Mouse (Mus musculus) hindbrain, embryonic 14.5 days (tissue): ENCODE results near the gene Srl. TPM values are rescaled to one million over a fixed set of nuclear protein-coding genes. Genes with fewer than 3 reads are reported as not detected.
A peak's percentile ranks its signal among the peaks of the same experiment; 100 is the strongest.
"Not testable (repeated sequence)": the region's sequence is repeated elsewhere in the genome, so short reads cannot be mapped to it uniquely, and the experiment has no call there.

Source experiments
- ATAC-seq: fragments of 200-750 bp; cut with Nextera tagmentation; 2 replicates; pipeline ENCODE4 v1.8.0; 2017; ENCODE audit warnings: moderate number of reproducible peaks, mild to moderate bottlenecking, moderate TSS enrichment, moderate library complexity; ENCODE audit not compliant: low FRiP score
- DNase-seq: peaks from one replicate; pipeline ENCODE4 v3.0.0-alpha.2; 2015; ENCODE audit warnings: low spot score
- H3K27ac ChIP-seq: fragments of 300-500 bp; sonication (generic); 2 replicates; pipeline ENCODE4 v1.5.1; 2014; ENCODE audit warnings: mild to moderate bottlenecking, moderate library complexity
- H3K27me3 ChIP-seq: fragments of 300-500 bp; sonication (generic); 2 replicates; pipeline ENCODE4 v1.6.1; 2014; ENCODE audit warnings: mild to moderate bottlenecking, low read length, mixed read lengths; ENCODE audit not compliant: control insufficient read depth, insufficient read depth
- H3K36me3 ChIP-seq: fragments of 300-500 bp; sonication (generic); replicated peaks from 2 replicates; pipeline ENCODE4 v1.6.1; 2014; ENCODE audit not compliant: control insufficient read depth, insufficient read depth
- H3K4me1 ChIP-seq: fragments of 300-500 bp; sonication (generic); replicated peaks from 2 replicates; pipeline ENCODE4 v1.6.1; 2014; ENCODE audit warnings: antibody characterized with exemption, low read length, mixed read lengths; ENCODE audit not compliant: control insufficient read depth, insufficient read depth
- H3K4me2 ChIP-seq: fragments of 300-500 bp; sonication (generic); replicated peaks from 2 replicates; pipeline ENCODE4 v1.6.1; 2014; ENCODE audit warnings: mild to moderate bottlenecking, moderate library complexity
- H3K4me3 ChIP-seq: fragments of 300-500 bp; sonication (generic); replicated peaks from 2 replicates; pipeline ENCODE4 v1.5.1; 2014; ENCODE audit warnings: mild to moderate bottlenecking, low read length
- H3K9ac ChIP-seq: fragments of 300-500 bp; sonication (generic); 2 replicates; pipeline ENCODE4 v1.6.1; 2014
- H3K9me3 ChIP-seq: fragments of 300-500 bp; sonication (generic); 2 replicates; pipeline ENCODE4 v1.6.1; 2016; ENCODE audit warnings: low read length; ENCODE audit not compliant: control insufficient read depth
- WGBS: fragments of 180-500 bp; shearing (Covaris S2); extraction: QIAGEN DNeasy Blood & Tissue Kit; methylation state at CpG from one replicate; pipeline ENCODE4 v1.1.7; 2014; 5-methylcytosine and 5-hydroxymethylcytosine counted together
- polyA plus RNA-seq: library from polyadenylated mRNA; unstranded; fragments of >200 nt; fragmentation: Nextera tagmentation; extraction: Ambion mirVana; gene quantifications from 2 replicates; pipeline ENCODE4 v1.2.1, GENCODE M21; 2014

Srl gene
- 28.0 and 31.2 TPM in 2 replicates for polyA plus RNA-seq

- H3K36me3 ChIP-seq = peaks cover 18% of the 10 kb centered on the region
- H3K4me3 ChIP-seq = peak within 1 kb of the TSS; percentile 45
- peak; percentile 98 for DNase-seq
- under 1% methylated on average over 43 of the region's 43 CpGs for WGBS
- peak; percentile 97 for ATAC-seq
- H3K27ac ChIP-seq = peak within 1 kb of the TSS; percentile 71
- H3K4me2 ChIP-seq = peak within 1 kb of the TSS; percentile 57
- no peaks in the 10 kb centered on the region for H3K27me3 ChIP-seq
- H3K9me3 ChIP-seq = no peaks in the 10 kb centered on the region
- H3K4me1 ChIP-seq = peaks cover 6% of the 10 kb centered on the region
- peak within 1 kb of the TSS; percentile 59 for H3K9ac ChIP-seq
These were observed at the start of gene Srl for GRCm38 (mm10) chr16:4541501-4542198. Gene Srl, minus strand, starts transcription at chr16:4541816.

GRCm38 (mm10) chr16:4590236-4590635 lies 48.6 kb upstream of the Srl start:
- Histone ChIP-seq H3K27me3 (no peaks in the 10 kb centered on the region), H3K4me3 (no peak overlapping the region), H3K9me3 (no peaks in the 10 kb centered on the region), H3K9ac (no peak overlapping the region), H3K36me3 (peaks cover 6% of the 10 kb centered on the region; the same call in 1 of the 2 replicates), H3K4me1 (peaks cover 24% of the 10 kb centered on the region), H3K4me2 (no peak overlapping the region), H3K27ac (no peak overlapping the region)
- ATAC-seq (no peak), DNase-seq (peak; percentile 82)
- WGBS = 98% methylated on average over 9 of the region's 9 CpGs

GRCm38 (mm10) chr16:4587516-4588210 lies 46.0 kb upstream of the Srl start:
- ATAC-seq = no peak
- H3K4me3 ChIP-seq = no peak overlapping the region
- H3K27ac ChIP-seq = peak overlapping the region; percentile 65; the same call in 1 of the 2 replicates
- DNase-seq = no peak
- 49% methylated on average over 5 of the region's 5 CpGs for WGBS
- no peak overlapping the region for H3K4me2 ChIP-seq
- H3K36me3 ChIP-seq = peaks cover 6% of the 10 kb centered on the region; the same call in 1 of the 2 replicates
- H3K27me3 ChIP-seq = no peaks in the 10 kb centered on the region
- no peak overlapping the region for H3K9ac ChIP-seq
- H3K9me3 ChIP-seq = no peaks in the 10 kb centered on the region
- H3K4me1 ChIP-seq = peaks cover 12% of the 10 kb centered on the region

- ATAC-seq (peak; percentile 96), DNase-seq (peak; percentile 90)
- Histone ChIP-seq H3K27ac (peak overlapping the region; percentile 65), H3K9ac (peak overlapping the region; percentile 62), H3K36me3 (peaks cover 6% of the 10 kb centered on the region; the same call in 1 of the 2 replicates), H3K27me3 (no peaks in the 10 kb centered on the region), H3K9me3 (no peaks in the 10 kb centered on the region), H3K4me2 (peak overlapping the region; percentile 74), H3K4me1 (peaks cover 12% of the 10 kb centered on the region; the same call in 1 of the 2 replicates), H3K4me3 (peak overlapping the region; percentile 44)
- 0% methylated on average over 41 of the region's 43 CpGs for WGBS
These were observed 45.0 kb upstream of the Srl start for GRCm38 (mm10) chr16:4586531-4587123.

GRCm38 (mm10) chr16:4585642-4586530 lies 44.3 kb upstream of the Srl start:
- Histone ChIP-seq H3K4me2 (peak overlapping the region; percentile 74), H3K4me1 (peaks cover 12% of the 10 kb centered on the region; the same call in 1 of the 2 replicates), H3K9me3 (no peaks in the 10 kb centered on the region), H3K27me3 (no peaks in the 10 kb centered on the region), H3K9ac (peak overlapping the region; percentile 62), H3K36me3 (peaks cover 6% of the 10 kb centered on the region; the same call in 1 of the 2 replicates), H3K27ac (peak overlapping the region; percentile 65), H3K4me3 (peak overlapping the region; percentile 44)
- peak; percentile 36 for ATAC-seq
- peak; percentile 36 for DNase-seq
- WGBS = 13% methylated on average over 14 of the region's 14 CpGs

- H3K9me3 ChIP-seq = no peaks in the 10 kb centered on the region
- H3K4me2 ChIP-seq = no peak overlapping the region
- H3K4me3 ChIP-seq = no peak overlapping the region
- no peak for ATAC-seq
- DNase-seq = no peak
- no peak overlapping the region for H3K9ac ChIP-seq
- H3K4me1 ChIP-seq = peaks cover 12% of the 10 kb centered on the region; the same call in 1 of the 2 replicates
- H3K27me3 ChIP-seq = no peaks in the 10 kb centered on the region
- H3K27ac ChIP-seq = no peak overlapping the region
- WGBS = 80% methylated on average over 5 of the region's 5 CpGs
- no peaks in the 10 kb centered on the region for H3K36me3 ChIP-seq
These were observed 42.8 kb upstream of the Srl start for GRCm38 (mm10) chr16:4584438-4584837.

GRCm38 (mm10) chr16:4583807-4584206 lies 42.2 kb upstream of the Srl start:
- Histone ChIP-seq H3K36me3 (no peaks in the 10 kb centered on the region), H3K4me2 (no peak overlapping the region), H3K9ac (no peak overlapping the region), H3K4me3 (no peak overlapping the region), H3K9me3 (no peaks in the 10 kb centered on the region), H3K27me3 (no peaks in the 10 kb centered on the region), H3K4me1 (peaks cover 12% of the 10 kb centered on the region; the same call in 1 of the 2 replicates), H3K27ac (no peak overlapping the region)
- no peak for ATAC-seq
- 88% methylated on average over 3 of the region's 3 CpGs for WGBS
- no peak for DNase-seq

GRCm38 (mm10) chr16:4581179-4581578 lies 39.6 kb upstream of the Srl start:
- H3K9ac ChIP-seq, H3K27ac ChIP-seq, ATAC-seq, H3K4me1 ChIP-seq, H3K4me3 ChIP-seq, H3K4me2 ChIP-seq, H3K27me3 ChIP-seq, DNase-seq, H3K36me3 ChIP-seq, H3K9me3 ChIP-seq: not testable (repeated sequence)
- 95% methylated on average over 4 of the region's 4 CpGs for WGBS
